Mouse (Mus musculus): ENCODE measurements around the gene H2-D1. TPM values are rescaled to one million over a fixed set of nuclear protein-coding genes. Genes with fewer than 3 reads are reported as not detected.

H2-D1 gene
- total RNA-seq, 2 experiments from 2014 or later: 20.3 to 25.3 TPM

DNA sequence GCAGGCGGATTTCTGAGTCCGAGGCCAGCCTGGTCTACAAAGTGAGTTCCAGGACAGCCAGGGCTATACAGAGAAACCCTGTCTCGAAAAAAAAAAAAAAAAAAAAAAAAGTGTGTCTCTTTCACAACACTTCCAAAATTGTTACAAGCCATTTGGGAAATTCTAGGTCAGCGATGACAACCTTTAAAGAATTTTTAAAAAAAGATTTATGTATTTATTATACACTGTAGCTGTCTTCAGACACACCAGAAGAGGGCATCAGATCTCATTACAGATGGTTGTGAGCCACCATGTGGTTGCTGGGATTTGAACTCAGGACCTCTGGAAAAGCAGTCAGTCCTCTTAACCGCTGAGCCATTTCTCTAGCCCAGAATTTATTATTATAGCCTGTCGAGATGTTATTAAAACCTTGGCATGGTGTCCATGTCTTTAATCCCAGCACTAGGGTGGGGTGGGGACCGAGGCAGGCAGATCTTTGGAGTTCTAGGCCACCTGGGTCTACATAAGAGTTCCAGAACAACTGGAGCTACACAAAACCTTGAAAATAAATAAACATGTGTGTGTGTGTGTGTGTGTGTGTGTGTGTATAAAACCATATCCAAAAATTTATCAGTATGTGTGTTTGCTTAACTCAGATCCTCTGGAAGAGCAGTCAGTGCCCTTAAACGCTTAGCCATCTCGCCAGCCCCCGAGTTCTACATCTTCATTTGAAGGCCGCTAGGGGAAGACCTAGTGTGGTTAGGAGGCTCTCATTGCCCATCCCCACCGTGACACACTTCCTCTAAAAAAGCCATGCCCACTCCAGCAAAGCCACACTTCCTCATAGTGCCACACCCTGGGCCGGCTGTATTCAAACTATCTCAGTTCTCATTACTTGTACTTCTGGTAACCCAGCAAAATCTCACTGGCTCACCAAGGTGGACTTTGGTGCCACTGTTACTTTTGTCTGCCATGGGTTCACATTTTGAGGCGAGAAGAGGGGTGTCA is 3.7 kb upstream of the H2-D1 start:
- intact Hi-C loops (cut with DNase I): loop anchor here (1.0 to 5.0 kb wide), 2 partner anchors 16 to 44 kb away; no protein-coding TSS in a partner anchor
- Histone ChIP-seq H3K4me3 (no peak overlapping the region), H3K27ac (no peak overlapping the region)
- no peak for DNase-seq (ENCODE audit: extremely low spot score in 1 of 2, low spot score in 2 of 2)
- no peak; the same call in 1 of the 2 replicates for TF ChIP-seq CTCF (IDR thresholded peaks at IDR 0.05)

DNA sequence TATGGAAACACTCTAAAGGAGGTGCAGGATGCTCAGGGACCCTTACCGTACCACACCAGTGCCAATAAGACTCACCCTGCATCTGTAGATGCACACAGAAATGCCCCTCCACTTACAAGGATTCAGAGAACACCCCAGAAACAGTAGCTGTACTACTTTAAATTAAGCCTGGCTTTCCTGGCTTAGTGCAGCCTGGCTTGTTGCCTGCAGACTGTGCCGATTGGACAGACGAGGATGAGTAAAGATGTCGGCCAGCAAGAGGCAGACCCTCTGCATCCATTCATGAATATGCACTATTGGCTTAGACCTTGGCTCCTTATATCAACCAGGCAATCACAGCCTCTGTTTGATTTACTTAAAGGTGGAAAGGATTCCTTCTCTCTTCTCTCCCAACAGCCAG is 2.9 kb upstream of the H2-D1 start:
- no peak for TF ChIP-seq CTCF (IDR thresholded peaks at IDR 0.05)
- DNase-seq (ENCODE audit: extremely low spot score in 1 of 2, low spot score in 2 of 2): no peak
- Histone ChIP-seq H3K27ac (no peak overlapping the region), H3K4me3 (no peak overlapping the region)
- intact Hi-C loops (cut with DNase I): loop anchor here (5.0 kb wide), 1 partner anchor 43 kb away; no protein-coding TSS in a partner anchor

DNA sequence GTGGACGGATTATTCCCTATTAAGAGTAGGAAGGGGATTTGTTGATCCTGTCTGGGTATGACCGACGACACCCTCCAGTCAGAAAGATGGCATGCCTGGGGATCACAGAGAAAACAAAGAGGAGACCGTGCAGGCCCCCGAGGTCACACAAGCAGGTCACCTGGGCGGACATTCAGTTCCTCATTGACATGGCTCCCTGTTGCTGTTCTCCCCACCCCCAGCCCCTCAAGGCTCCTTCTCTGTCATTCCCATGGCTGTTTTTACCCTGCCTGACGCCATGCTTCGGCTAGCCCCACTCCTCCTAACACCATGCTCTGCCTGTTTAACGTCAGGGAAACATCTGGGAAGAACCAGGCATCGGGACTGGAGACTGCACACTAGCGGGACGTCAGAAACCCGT is 879 bp upstream of the H2-D1 start:
- no peak for DNase-seq (ENCODE audit: extremely low spot score in 1 of 2, low spot score in 2 of 2)
- Histone ChIP-seq H3K27ac (no peak overlapping the region), H3K4me3 (no peak overlapping the region)
- no peak for TF ChIP-seq CTCF (IDR thresholded peaks at IDR 0.05)
- intact Hi-C loops (cut with DNase I): no loop called here

DNA sequence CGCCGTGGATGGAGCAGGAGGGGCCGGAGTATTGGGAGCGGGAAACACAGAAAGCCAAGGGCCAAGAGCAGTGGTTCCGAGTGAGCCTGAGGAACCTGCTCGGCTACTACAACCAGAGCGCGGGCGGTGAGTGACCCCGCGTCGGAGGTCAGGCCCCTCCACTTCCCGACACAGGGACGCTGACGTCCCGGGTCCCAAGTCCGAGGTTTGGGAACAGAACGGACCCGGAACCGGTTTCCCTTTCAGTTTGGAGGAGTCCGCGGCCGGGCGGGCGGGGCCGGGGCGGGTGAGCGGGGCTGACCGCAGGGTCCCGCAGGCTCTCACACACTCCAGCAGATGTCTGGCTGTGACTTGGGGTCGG is 973 bp downstream of the H2-D1 start:
- no peak for DNase-seq (ENCODE audit: extremely low spot score in 1 of 2, low spot score in 2 of 2)
- Histone ChIP-seq H3K27ac (no peak overlapping the region), H3K4me3 (peak overlapping the region; percentile 67)
- no peak for TF ChIP-seq CTCF (IDR thresholded peaks at IDR 0.05)
- intact Hi-C loops (cut with DNase I): no loop called here

DNA sequence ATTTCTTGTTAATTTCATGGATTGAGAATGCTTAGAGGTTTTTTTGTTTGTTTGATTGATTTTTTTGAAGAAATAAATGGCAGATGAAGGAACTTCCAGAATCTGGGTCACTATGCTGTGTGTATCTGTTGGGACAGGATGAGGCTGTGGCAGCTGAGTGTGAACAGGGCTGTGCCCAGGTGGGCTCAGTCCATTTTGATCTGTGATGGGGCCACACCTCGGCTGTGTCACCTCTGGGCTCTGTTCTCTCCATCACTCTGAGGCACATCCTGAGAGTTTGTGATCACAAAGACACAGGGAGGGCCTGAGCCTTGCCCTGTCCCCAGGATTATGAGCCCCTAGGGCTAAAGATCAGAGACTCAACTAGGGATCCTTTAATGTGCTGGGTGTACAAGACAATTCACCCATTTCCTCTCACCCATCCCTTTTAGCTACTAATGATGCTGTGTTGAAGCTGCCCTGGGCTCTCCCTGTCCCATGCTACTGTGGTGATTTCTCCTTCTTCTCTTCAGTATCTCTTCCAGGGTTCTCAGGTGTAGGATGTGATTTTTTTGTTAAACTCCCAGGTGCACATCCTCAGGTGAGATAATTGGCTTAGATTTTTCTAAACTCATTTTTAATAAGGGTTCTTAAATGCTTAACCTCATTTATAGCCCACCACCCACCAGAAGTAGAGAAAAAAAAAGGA is 5.0 kb downstream of the H2-D1 start:
- DNase-seq (ENCODE audit: extremely low spot score in 1 of 2, low spot score in 2 of 2): no peak
- no peak for TF ChIP-seq CTCF (IDR thresholded peaks at IDR 0.05)

DNA sequence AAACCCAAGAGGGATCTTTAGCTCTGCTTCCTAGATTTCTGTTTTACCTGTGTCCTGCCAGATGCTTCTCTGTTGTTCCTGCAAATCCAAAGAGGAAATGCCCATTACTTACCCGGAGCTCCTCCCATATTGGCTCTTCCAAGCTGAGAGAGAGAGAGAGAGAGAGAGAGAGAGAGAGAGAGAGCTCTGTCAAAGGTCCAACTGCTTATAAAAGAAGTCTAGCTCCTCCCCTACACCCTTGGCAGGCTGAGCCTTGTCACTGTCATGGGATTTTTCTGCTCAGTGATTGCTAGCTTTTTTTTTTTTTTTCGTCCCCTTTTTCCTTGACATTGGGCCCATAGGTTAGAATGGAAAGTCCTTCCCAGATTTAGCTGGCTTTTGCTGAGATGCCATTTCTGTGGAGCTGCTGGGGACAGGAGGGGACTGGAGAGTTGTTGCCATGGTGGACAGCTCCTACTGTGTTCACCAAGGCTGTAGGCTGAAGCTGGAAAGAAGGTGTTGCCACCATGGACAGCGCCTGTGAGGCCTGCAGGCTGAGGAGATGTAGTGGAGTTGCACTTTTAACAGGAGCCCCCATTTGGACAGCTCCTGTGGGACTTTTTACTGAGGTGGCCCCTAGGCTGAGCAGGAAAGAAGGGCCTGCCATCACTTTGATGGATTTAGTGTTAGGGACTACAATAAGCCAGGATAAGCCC is 7.3 kb downstream of the H2-D1 start:
- TF ChIP-seq CTCF (IDR thresholded peaks at IDR 0.05): no peak
- intact Hi-C loops (cut with DNase I): no loop called here
- no peak for DNase-seq (ENCODE audit: extremely low spot score in 1 of 2, low spot score in 2 of 2)
- H3K4me3 ChIP-seq: no peak overlapping the region
- no peak overlapping the region for H3K27ac ChIP-seq

More for the DNA sequence above, 5.0 kb downstream of the H2-D1 start:
- no peak overlapping the region for H3K4me3 ChIP-seq
- intact Hi-C loops (cut with DNase I): no loop called here
- H3K27ac ChIP-seq: no peak overlapping the region

DNA sequence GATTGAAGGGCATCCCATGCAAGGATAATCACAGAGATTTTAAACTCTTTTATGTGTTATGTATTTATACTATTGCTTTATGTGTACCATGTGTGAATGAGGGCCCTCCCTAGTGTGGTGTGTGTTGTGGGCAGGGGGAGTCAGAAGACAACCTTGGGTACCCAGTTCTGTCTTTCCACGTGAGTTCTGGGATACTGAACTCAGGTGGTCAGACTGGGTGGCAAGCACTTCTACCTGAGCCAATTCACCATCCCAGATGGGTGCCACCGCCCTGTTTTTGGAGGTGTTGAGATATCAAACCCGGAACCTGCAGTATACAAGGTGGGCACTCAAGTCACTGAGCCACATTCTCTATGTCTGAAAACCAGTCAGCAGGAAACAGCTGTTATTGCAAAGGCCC is 9.7 kb downstream of the H2-D1 start:
- Histone ChIP-seq H3K27ac (no peak overlapping the region), H3K4me3 (no peak overlapping the region)
- no peak for TF ChIP-seq CTCF (IDR thresholded peaks at IDR 0.05)
- no peak for DNase-seq (ENCODE audit: extremely low spot score in 1 of 2, low spot score in 2 of 2)
- intact Hi-C loops (cut with DNase I): no loop called here

DNA sequence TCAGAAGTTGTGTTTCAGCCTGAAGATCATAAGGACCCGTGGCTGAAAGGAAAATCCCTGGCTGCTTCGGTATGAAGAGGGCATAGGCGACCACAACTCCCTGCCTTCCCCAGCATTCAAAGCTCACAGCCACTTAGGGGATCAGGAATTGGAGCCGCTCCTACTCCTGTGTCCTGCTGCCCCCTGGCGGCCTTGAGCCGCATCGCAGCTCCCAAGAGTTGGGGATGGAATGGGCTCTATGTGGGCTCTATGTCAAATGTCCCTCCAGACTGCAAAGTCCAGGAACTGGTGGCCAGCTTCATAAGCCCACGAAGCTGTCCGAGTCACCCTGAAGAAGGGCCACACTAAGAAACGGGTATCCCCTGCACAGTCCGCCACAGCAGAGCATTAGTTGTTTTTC is 12.2 kb downstream of the H2-D1 start:
- intact Hi-C loops (cut with DNase I): loop anchor here (1.0 kb wide), 1 partner anchor 16 kb away; no protein-coding TSS in a partner anchor
- Histone ChIP-seq H3K4me3 (no peak overlapping the region), H3K27ac (no peak overlapping the region)
- DNase-seq (ENCODE audit: extremely low spot score in 1 of 2, low spot score in 2 of 2): peak; percentile 81 to 90
- peak; percentile 98 for TF ChIP-seq CTCF (IDR thresholded peaks at IDR 0.05)

DNA sequence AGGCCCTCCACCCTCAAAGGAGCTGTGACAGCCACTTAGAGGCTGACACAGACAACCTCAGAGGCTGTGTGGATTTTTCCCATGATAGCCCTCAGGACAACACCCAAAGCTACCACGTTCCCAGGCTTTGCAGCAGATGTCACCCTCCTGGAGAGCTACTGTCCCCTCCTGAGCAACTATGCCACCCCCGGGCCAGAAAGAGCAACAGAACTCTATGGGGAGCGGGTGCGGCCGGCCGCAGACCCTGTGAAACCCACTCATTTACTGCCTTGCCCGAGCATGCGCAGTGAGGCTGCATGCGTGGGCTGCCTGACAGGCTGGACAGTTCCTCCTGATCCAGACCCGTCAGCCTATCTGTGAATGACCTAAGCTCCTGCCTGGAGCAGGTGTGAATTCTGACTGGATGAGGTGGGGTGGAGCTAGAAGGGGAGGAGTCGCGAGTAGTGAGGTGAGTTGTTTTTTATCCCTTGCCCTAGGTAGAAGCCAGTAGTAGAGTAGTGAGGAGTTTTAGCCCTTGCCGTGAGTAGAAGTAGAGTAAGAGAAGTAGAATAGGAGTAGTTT is 13.9 kb downstream of the H2-D1 start:
- H3K4me3 ChIP-seq: no peak overlapping the region
- no peak for DNase-seq (ENCODE audit: extremely low spot score in 1 of 2, low spot score in 2 of 2)
- H3K27ac ChIP-seq: no peak overlapping the region
- no peak for TF ChIP-seq CTCF (IDR thresholded peaks at IDR 0.05)
- intact Hi-C loops (cut with DNase I): no loop called here

DNA sequence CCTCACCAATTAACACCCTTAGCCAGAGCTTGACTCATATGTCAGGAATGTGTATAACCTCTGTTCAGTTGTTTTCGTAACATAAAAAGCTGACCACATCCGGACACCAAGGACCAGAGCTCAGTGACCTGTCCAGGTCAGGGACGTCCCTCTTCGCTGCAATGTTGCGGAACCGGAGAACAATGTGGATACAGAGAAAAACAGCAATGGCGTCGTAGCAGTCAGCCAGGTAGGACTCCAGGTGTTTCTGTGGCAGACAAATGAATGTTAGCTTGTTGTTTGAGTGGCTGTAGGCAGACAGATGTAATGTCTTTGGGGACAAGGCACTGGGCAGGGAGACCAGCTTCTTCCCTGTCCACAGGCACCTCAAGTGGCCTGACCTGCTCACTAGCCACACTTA is 15.5 kb downstream of the H2-D1 start:
- intact Hi-C loops (cut with DNase I): loop anchor here (2.0 kb wide), 2 partner anchors 29 to 1317 kb away; no protein-coding TSS in a partner anchor
- TF ChIP-seq CTCF (IDR thresholded peaks at IDR 0.05): no peak

DNA sequence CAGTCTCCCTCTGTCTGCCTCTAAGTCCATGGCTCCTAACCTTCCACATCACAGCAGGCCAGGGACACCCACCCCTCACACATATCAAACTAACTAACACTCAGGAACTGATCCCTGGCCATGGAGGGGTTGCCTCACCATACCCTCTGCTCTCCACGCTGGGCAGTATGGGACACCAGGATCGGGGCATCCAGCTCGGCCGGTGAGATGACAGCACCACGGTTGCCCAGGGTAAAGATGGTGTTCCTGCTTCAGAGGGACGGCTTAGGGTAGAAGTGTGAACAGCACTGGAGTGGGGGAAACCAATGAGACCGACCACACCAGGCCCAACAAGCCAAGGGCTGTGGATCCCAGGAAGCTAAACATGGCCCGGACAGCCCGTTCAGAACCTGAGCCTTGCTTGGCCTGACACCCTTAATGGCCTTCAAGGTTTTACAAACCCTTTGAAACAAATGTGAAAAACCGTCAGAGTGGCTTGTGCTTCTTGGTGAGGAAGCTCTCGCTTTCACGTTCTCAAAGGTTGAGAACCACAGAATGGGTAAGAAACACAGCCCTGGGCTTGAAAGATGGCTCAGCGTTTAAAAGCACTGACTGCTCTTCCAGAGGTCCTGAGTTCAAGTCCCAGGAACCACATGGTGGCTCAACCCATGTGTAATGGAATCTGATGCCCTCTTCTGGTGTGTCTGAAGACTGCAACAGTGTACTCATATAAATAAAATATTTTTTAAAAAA is 16.6 kb downstream of the H2-D1 start:
- H3K27ac ChIP-seq: no peak overlapping the region

More for the DNA sequence above, 15.5 kb downstream of the H2-D1 start:
- DNase-seq (ENCODE audit: extremely low spot score in 1 of 2, low spot score in 2 of 2): no peak
- H3K4me3 ChIP-seq: no peak overlapping the region
- no peak overlapping the region for H3K27ac ChIP-seq

More for the DNA sequence above, 16.6 kb downstream of the H2-D1 start:
- no peak; the same call in 1 of the 2 replicates for TF ChIP-seq CTCF (IDR thresholded peaks at IDR 0.05)
- H3K4me3 ChIP-seq: no peak overlapping the region
- intact Hi-C loops (cut with DNase I): loop anchor here (2.0 kb wide), 2 partner anchors 28 to 1318 kb away; no protein-coding TSS in a partner anchor
- no peak for DNase-seq (ENCODE audit: extremely low spot score in 1 of 2, low spot score in 2 of 2)

Data from left cerebral cortex, adult 2 months (tissue).